Mouse (Mus musculus) forebrain, embryonic 14.5 days (tissue): ENCODE data around the gene Cdhr1. TPM values are rescaled to one million over a fixed set of nuclear protein-coding genes. Genes with fewer than 3 reads are reported as not detected.

ENCODE experiments used
- ATAC-seq: fragments of 200-750 bp; cut with Nextera tagmentation; 2 replicates; pipeline ENCODE4 v1.8.0; 2017; ENCODE audit warnings: mild to moderate bottlenecking, moderate library complexity
- DNase-seq: peaks from one replicate; pipeline ENCODE4 v3.0.0-alpha.2; 2015; ENCODE audit warnings: low spot score
- H3K27ac ChIP-seq: fragments of 300-500 bp; sonication (generic); 2 replicates; pipeline ENCODE4 v1.5.1; 2014; ENCODE audit warnings: low read depth, mild to moderate bottlenecking, control low read depth, low read length, moderate library complexity
- H3K27me3 ChIP-seq: fragments of 300-500 bp; sonication (generic); replicated peaks from 2 replicates; pipeline ENCODE4 v1.6.1; 2014; ENCODE audit warnings: low read length, control low read depth, mixed read lengths; ENCODE audit not compliant: control insufficient read depth, insufficient read depth
- H3K36me3 ChIP-seq: fragments of 300-500 bp; sonication (generic); 2 replicates; pipeline ENCODE4 v1.6.1; 2014; ENCODE audit warnings: low read length, control low read depth; ENCODE audit not compliant: control insufficient read depth, insufficient read depth
- H3K4me1 ChIP-seq: fragments of 300-500 bp; sonication (generic); 2 replicates; pipeline ENCODE4 v1.6.1; 2014; ENCODE audit warnings: antibody characterized with exemption, low read length, control low read depth; ENCODE audit not compliant: control insufficient read depth, insufficient read depth
- H3K4me2 ChIP-seq: fragments of 300-500 bp; sonication (generic); 2 replicates; pipeline ENCODE4 v1.6.1; 2014; ENCODE audit warnings: mild to moderate bottlenecking, control low read depth, low read length
- H3K4me3 ChIP-seq: fragments of 300-500 bp; sonication (generic); 2 replicates; pipeline ENCODE4 v1.5.1; 2014; ENCODE audit warnings: low read depth, low read length, control low read depth
- H3K9ac ChIP-seq: fragments of 300-500 bp; sonication (generic); 2 replicates; pipeline ENCODE4 v1.6.1; 2014; ENCODE audit warnings: mild to moderate bottlenecking, low read length, control low read depth, moderate library complexity
- H3K9me3 ChIP-seq: fragments of 300-500 bp; sonication (generic); replicated peaks from 2 replicates; pipeline ENCODE4 v1.6.1; 2016; ENCODE audit warnings: low read length, control low read depth, mixed read lengths; ENCODE audit not compliant: control insufficient read depth
- WGBS: fragments of 180-500 bp; shearing (Covaris S2); extraction: QIAGEN DNeasy Blood & Tissue Kit; methylation state at CpG from one replicate; pipeline ENCODE4 v1.1.7; 2014; 5-methylcytosine and 5-hydroxymethylcytosine counted together
- polyA plus RNA-seq: library from polyadenylated mRNA; unstranded; fragments of >200 nt; fragmentation: Nextera tagmentation; extraction: Ambion mirVana; gene quantifications from 2 replicates; pipeline ENCODE4 v1.2.1, GENCODE M21; 2014

Cdhr1 gene
- polyA plus RNA-seq, 1 experiment from 2014 or later: 3.1 TPM

DNA sequence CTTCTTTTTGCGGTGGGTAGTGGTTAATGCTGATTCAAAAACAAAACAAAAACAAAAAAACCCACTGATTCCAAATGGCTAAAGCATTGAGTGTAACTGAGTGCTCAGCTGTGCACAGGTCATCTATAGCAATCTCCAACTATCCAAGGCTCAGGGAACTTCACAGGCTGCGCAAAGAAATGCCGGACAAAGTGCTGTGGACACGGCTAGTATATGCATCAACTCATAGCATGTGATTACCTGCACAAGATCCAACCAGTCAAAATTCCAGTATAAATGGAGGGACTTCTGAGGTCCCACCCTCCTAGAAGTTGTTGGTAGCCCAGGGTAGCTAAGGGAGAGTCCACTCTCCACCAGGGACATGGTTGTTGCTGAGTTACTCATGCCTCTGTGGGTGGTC, 21.1 kb upstream of the Cdhr1 start:
- no peaks in the 10 kb centered on the region for H3K9me3 ChIP-seq
- no peaks in the 10 kb centered on the region for H3K27me3 ChIP-seq
- no peak overlapping the region for H3K4me3 ChIP-seq
- no peaks in the 10 kb centered on the region for H3K4me1 ChIP-seq
- H3K9ac ChIP-seq: no peak overlapping the region
- 97% methylated on average over 4 of the region's 4 CpGs for WGBS
- H3K36me3 ChIP-seq: peaks cover 27% of the 10 kb centered on the region
- ATAC-seq (no peak), DNase-seq (no peak)
- no peak overlapping the region for H3K27ac ChIP-seq
- no peak overlapping the region for H3K4me2 ChIP-seq

DNA sequence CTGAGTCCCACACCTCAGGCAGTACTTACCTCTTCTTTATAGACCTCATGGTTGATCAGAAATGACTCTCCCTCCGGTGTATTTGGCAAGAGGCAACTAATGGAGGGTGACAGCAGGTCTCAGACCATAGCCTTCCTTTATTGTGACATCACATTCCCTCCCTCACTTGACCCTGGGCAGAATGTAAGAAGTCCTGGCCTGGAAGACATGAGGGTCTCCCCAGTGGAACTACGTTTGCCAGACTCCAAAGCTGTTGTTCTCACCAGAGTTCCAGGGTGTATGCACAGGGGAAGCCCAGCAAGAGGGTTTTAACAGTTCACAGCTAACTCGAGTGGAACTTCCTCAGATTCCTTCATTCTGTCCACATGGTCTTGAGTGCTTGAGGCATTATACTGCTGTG, 15.8 kb upstream of the Cdhr1 start, which contains the start of gene 2610528A11Rik:
2610528A11Rik (minus strand) TSS at position 101 of the 400 bp plus-strand sequence.
- WGBS: 69% methylated on average over 3 of the region's 3 CpGs
- DNase-seq (no peak), ATAC-seq (no peak)
- no peaks in the 10 kb centered on the region for H3K36me3 ChIP-seq
- no peak within 1 kb of the TSS for H3K4me3 ChIP-seq
- no peaks in the 10 kb centered on the region for H3K4me1 ChIP-seq
- no peaks in the 10 kb centered on the region for H3K9me3 ChIP-seq
- no peak within 1 kb of the TSS for H3K9ac ChIP-seq
- no peaks in the 10 kb centered on the region for H3K27me3 ChIP-seq
- H3K27ac ChIP-seq: no peak within 1 kb of the TSS
- no peak within 1 kb of the TSS for H3K4me2 ChIP-seq

GRCm38 (mm10) chr14:37112931-37113330, 14.8 kb upstream of the Cdhr1 start:
- H3K9ac ChIP-seq: no peak overlapping the region
- H3K27ac ChIP-seq: no peak overlapping the region
- WGBS: 91% methylated on average over 7 of the region's 7 CpGs
- no peaks in the 10 kb centered on the region for H3K27me3 ChIP-seq
- no peaks in the 10 kb centered on the region for H3K36me3 ChIP-seq
- H3K4me2 ChIP-seq: no peak overlapping the region
- no peaks in the 10 kb centered on the region for H3K4me1 ChIP-seq
- no peak overlapping the region for H3K4me3 ChIP-seq
- ATAC-seq (no peak), DNase-seq (no peak)
- H3K9me3 ChIP-seq: no peaks in the 10 kb centered on the region

- ATAC-seq (no peak), DNase-seq (no peak)
- H3K27me3 ChIP-seq: no peaks in the 10 kb centered on the region
- H3K4me1 ChIP-seq: no peaks in the 10 kb centered on the region
- H3K4me2 ChIP-seq: no peak overlapping the region
- no peak overlapping the region for H3K27ac ChIP-seq
- H3K9me3 ChIP-seq: no peaks in the 10 kb centered on the region
- H3K9ac ChIP-seq: no peak overlapping the region
- H3K4me3 ChIP-seq: no peak overlapping the region
- no peaks in the 10 kb centered on the region for H3K36me3 ChIP-seq
Observed at GRCm38 (mm10) chr14:37111371-37111770, 13.2 kb upstream of the Cdhr1 start.

GRCm38 (mm10) chr14:37110456-37110855, 12.3 kb upstream of the Cdhr1 start:
- H3K9me3 ChIP-seq: no peaks in the 10 kb centered on the region
- no peak overlapping the region for H3K4me3 ChIP-seq
- no peaks in the 10 kb centered on the region for H3K27me3 ChIP-seq
- H3K4me1 ChIP-seq: no peaks in the 10 kb centered on the region
- 90% methylated on average over 2 of the region's 2 CpGs for WGBS
- H3K27ac ChIP-seq: no peak overlapping the region
- H3K4me2 ChIP-seq: no peak overlapping the region
- H3K36me3 ChIP-seq: no peaks in the 10 kb centered on the region
- no peak for DNase-seq
- no peak for ATAC-seq
- no peak overlapping the region for H3K9ac ChIP-seq

- Histone ChIP-seq H3K36me3 (no peaks in the 10 kb centered on the region), H3K27me3 (no peaks in the 10 kb centered on the region), H3K4me2 (no peak overlapping the region), H3K9me3 (no peaks in the 10 kb centered on the region), H3K4me3 (no peak overlapping the region), H3K9ac (no peak overlapping the region), H3K27ac (no peak overlapping the region), H3K4me1 (no peaks in the 10 kb centered on the region)
- ATAC-seq: no peak
- WGBS: 83% methylated on average over 9 of the region's 9 CpGs
- no peak for DNase-seq
Observed at GRCm38 (mm10) chr14:37109975-37110374, 11.8 kb upstream of the Cdhr1 start.

DNA sequence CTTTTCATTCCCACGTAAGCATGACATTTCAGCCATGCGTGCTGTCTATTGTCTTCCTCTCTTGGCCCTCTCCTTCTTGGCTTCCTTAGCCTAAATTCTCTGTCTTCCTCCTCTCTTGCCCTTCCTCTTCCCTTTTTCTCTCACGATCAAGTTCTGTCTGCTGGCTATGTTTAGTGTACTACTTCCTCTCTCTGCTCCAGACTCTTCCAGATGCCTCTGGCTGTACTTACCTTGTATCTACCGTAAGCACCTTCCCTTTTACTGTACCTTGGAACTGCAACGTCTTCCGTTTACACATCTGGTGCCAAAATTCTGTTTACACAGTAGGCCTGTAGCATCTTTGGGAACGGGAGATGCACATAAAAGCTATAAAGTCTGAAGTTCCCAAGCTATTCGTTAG, 11.3 kb upstream of the Cdhr1 start:
- H3K36me3 ChIP-seq: no peaks in the 10 kb centered on the region
- DNase-seq (no peak), ATAC-seq (no peak)
- H3K4me2 ChIP-seq: no peak overlapping the region
- H3K4me3 ChIP-seq: no peak overlapping the region
- H3K27ac ChIP-seq: no peak overlapping the region
- no peaks in the 10 kb centered on the region for H3K4me1 ChIP-seq
- no peak overlapping the region for H3K9ac ChIP-seq
- H3K27me3 ChIP-seq: no peaks in the 10 kb centered on the region
- WGBS: 86% methylated on average over 8 of the region's 8 CpGs
- no peaks in the 10 kb centered on the region for H3K9me3 ChIP-seq

- ATAC-seq (peak; percentile 34; the same call in 1 of the 2 replicates), DNase-seq (no peak)
- no peak overlapping the region for H3K9ac ChIP-seq
- WGBS: 37% methylated on average over 7 of the region's 7 CpGs
- H3K4me3 ChIP-seq: no peak overlapping the region
- no peak overlapping the region for H3K27ac ChIP-seq
- H3K4me1 ChIP-seq: no peaks in the 10 kb centered on the region
- no peaks in the 10 kb centered on the region for H3K9me3 ChIP-seq
- H3K4me2 ChIP-seq: no peak overlapping the region
- no peaks in the 10 kb centered on the region for H3K36me3 ChIP-seq
- no peaks in the 10 kb centered on the region for H3K27me3 ChIP-seq
Observed at GRCm38 (mm10) chr14:37105846-37106245, 7.7 kb upstream of the Cdhr1 start.

DNA sequence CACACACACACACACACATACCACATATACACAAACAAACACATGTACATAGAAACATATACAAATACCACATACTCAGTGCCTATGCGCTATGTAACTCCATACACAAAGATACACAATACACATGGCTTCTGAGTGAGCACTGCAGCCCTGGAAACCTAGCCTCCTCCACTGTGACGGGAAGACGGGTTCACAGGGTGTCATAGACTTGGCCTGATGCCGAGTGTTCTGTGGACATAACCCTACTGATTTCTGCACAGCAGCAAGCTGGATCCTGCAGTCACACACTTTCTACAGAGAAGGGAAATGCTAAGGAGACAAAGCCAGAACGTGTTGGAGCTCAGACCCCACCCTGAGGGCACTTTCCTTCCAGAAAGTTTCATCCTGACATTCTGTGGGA, 6.6 kb upstream of the Cdhr1 start:
- no peak overlapping the region for H3K4me3 ChIP-seq
- no peak overlapping the region for H3K27ac ChIP-seq
- no peaks in the 10 kb centered on the region for H3K27me3 ChIP-seq
- no peaks in the 10 kb centered on the region for H3K4me1 ChIP-seq
- DNase-seq (peak; percentile 10), ATAC-seq (no peak)
- no peaks in the 10 kb centered on the region for H3K36me3 ChIP-seq
- 71% methylated on average over 5 of the region's 5 CpGs for WGBS
- H3K9ac ChIP-seq: no peak overlapping the region
- no peak overlapping the region for H3K4me2 ChIP-seq
- H3K9me3 ChIP-seq: no peaks in the 10 kb centered on the region
